7 mouse cellular contexts compared by ENCODE assay signal in the genomic region with DNA sequence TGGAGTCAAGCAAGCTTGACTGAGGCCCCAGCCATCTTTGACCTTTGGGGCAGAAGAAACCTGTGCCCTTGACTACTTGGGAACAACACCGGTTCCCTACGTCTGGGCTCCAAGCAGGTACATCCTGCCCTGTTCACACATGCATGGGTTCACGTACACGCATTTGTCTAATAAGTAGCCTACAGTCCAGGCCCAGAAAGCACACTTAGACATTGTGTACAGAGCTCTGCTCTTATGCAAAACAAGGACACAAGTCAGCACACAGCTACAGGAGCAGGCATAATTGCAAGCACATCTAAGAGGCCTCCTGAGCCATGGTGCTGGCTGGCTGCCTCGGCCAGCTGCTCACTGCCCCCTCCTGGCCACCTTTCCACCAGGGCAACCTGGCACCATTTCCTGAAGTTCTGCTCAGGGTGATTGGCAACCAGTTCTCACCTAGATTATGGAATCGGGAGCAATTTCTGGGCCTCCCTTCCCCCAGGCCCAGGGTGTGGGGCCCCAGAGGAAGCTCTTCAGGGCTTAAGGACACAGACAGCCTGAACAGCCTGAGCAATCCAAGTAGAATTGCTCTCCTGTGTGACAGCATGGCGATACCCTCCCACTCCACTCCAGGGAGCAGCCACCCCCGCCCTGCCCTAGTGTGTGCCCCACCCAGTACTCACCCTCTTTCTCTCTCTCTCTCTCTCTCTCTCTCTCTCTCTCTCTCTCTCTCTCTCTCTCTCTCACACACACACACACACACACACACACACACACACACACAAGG. TPM values are rescaled to one million over a fixed set of nuclear protein-coding genes. Genes with fewer than 3 reads are reported as not detected.
DNase-seq lines count a peak whose midpoint lies in the region; ATAC-seq and TF ChIP-seq lines count a peak whose summit lies in the region.

No protein-coding gene starts in this region.

- H3K27ac ChIP-seq in embryonic facial prominence, embryonic 11.5 days (replicated peaks; ENCODE audit: low read depth, low read length), result no peak overlapping the region
- H3K27ac ChIP-seq in heart, embryonic 10.5 days, result peak overlapping the region; percentile 84
- peak overlapping the region; percentile 82 for H3K27ac ChIP-seq in kidney, adult 2 months (ENCODE audit: insufficient read depth, low read depth, low read length)
- 0 out of 2 replicates have a peak overlapping the region, but pooled peaks have one; percentile 24 for H3K27ac ChIP-seq in lung, embryonic 14.5 days (ENCODE audit: low read depth)

- H3K4me2 ChIP-seq in embryonic facial prominence, embryonic 11.5 days (ENCODE audit: low read depth, low read length), result no peak overlapping the region
- no peak overlapping the region for H3K4me2 ChIP-seq in lung, embryonic 14.5 days

- H3K9ac ChIP-seq in embryonic facial prominence, embryonic 11.5 days (replicated peaks; ENCODE audit: low read length), result no peak overlapping the region
- no peak overlapping the region for H3K9ac ChIP-seq in lung, embryonic 14.5 days

- H3K9me3 ChIP-seq in embryonic facial prominence, embryonic 11.5 days (replicated peaks; ENCODE audit: control insufficient read depth, low read length), result no peaks in the 10 kb centered on the region
- H3K9me3 ChIP-seq in heart, embryonic 10.5 days, result no peaks in the 10 kb centered on the region
- H3K9me3 ChIP-seq in lung, embryonic 14.5 days (ENCODE audit: low read depth, low read length), result no peaks in the 10 kb centered on the region

- peaks cover 26% of the 10 kb centered on the region for H3K4me1 ChIP-seq in embryonic facial prominence, embryonic 11.5 days (ENCODE audit: control insufficient read depth, insufficient read depth, low read length)
- H3K4me1 ChIP-seq in heart, embryonic 10.5 days, result peaks cover 79% of the 10 kb centered on the region
- H3K4me1 ChIP-seq in kidney, adult 2 months (ENCODE audit: control insufficient read depth, insufficient read depth, low read length), result peaks cover 35% of the 10 kb centered on the region
- peaks cover 27% of the 10 kb centered on the region for H3K4me1 ChIP-seq in lung, embryonic 14.5 days (ENCODE audit: insufficient read depth)

- DNase-seq in CD4-positive, CD25-positive, alpha-beta regulatory T cell, adult 2 months (ENCODE audit: low read depth, low spot score), result peak; percentile 81
- peak; percentile 64 for DNase-seq in T-cell, adult 2 months (ENCODE audit: low spot score)
- DNase-seq in embryonic facial prominence, embryonic 11.5 days (ENCODE audit: low spot score), result peak; percentile 56
- no peak for DNase-seq in heart, embryonic 10.5 days (ENCODE audit: low spot score)
- peak; percentile 92 for DNase-seq in kidney, adult 2 months
- peak; percentile 66 for DNase-seq in lung, embryonic 14.5 days
- peak; percentile 59 for DNase-seq in retina, postnatal 1 day

- no peak for TF ChIP-seq POLR2A in kidney, adult 2 months (IDR thresholded peaks at IDR 0.05; ENCODE audit: low read depth, low read length)

- ATAC-seq in embryonic facial prominence, embryonic 11.5 days (replicated peaks; ENCODE audit: insufficient number of reproducible peaks, low FRiP score, low TSS enrichment, low read depth), result no peak
- ATAC-seq in lung, embryonic 14.5 days (ENCODE audit: insufficient read depth), result 0 out of 2 replicates have a peak, but pooled peaks have one; percentile 15

- H3K4me3 ChIP-seq in embryonic facial prominence, embryonic 11.5 days (ENCODE audit: low read depth, low read length), result no peak overlapping the region
- H3K4me3 ChIP-seq in heart, embryonic 10.5 days, result no peak overlapping the region
- no peak overlapping the region for H3K4me3 ChIP-seq in kidney, adult 2 months (ENCODE audit: insufficient read depth, low read depth, low read length)
- no peak overlapping the region for H3K4me3 ChIP-seq in lung, embryonic 14.5 days (ENCODE audit: low read depth, low read length)

- 72% methylated on average over 8 of the region's 8 CpGs for WGBS in embryonic facial prominence, embryonic 11.5 days
- WGBS in heart, embryonic 10.5 days, result 64% methylated on average over 8 of the region's 8 CpGs
- 36% methylated on average over 8 of the region's 8 CpGs for WGBS in kidney, adult 2 months
- 55% methylated on average over 8 of the region's 8 CpGs for WGBS in lung, embryonic 14.5 days

- peak; percentile 86 for TF ChIP-seq CTCF in kidney, adult 2 months (conservative IDR thresholded peaks at IDR 0.05; ENCODE audit: insufficient read depth, insufficient read length, low read depth, low read length)
- TF ChIP-seq CTCF in lung, embryonic 14.5 days (IDR thresholded peaks at IDR 0.05; ENCODE audit: low read depth), result peak; percentile 73

- no peaks in the 10 kb centered on the region for H3K27me3 ChIP-seq in embryonic facial prominence, embryonic 11.5 days (ENCODE audit: control insufficient read depth, insufficient read depth, low read length)
- no peaks in the 10 kb centered on the region for H3K27me3 ChIP-seq in heart, embryonic 10.5 days (ENCODE audit: insufficient read depth, poor library complexity, severe bottlenecking)
- H3K27me3 ChIP-seq in kidney, adult 2 months (replicated peaks; ENCODE audit: control insufficient read depth, insufficient read depth, low read length), result no peaks in the 10 kb centered on the region
- no peaks in the 10 kb centered on the region for H3K27me3 ChIP-seq in lung, embryonic 14.5 days (ENCODE audit: insufficient read depth, low read length)

- H3K36me3 ChIP-seq in embryonic facial prominence, embryonic 11.5 days (replicated peaks; ENCODE audit: control insufficient read depth, insufficient read depth, low read depth, low read length), result no peaks in the 10 kb centered on the region; the same call in 1 of the 2 replicates
- H3K36me3 ChIP-seq in heart, embryonic 10.5 days, result peaks cover 11% of the 10 kb centered on the region
- no peaks in the 10 kb centered on the region for H3K36me3 ChIP-seq in kidney, adult 2 months (ENCODE audit: control insufficient read depth, insufficient read depth, low read length)
- H3K36me3 ChIP-seq in lung, embryonic 14.5 days (ENCODE audit: insufficient read depth), result peaks cover 11% of the 10 kb centered on the region

RNA-seq across cellular contexts. Expression of gene Cd164l2, which starts 10.7 kb away (rescaled TPM):
- polyA plus RNA-seq in embryonic facial prominence, embryonic 11.5 days (2014; fragmentation: Nextera tagmentation; extraction: Ambion mirVana), result 1.1 and 2.0 TPM in 2 replicates
- 0.39 and 1.3 TPM in 2 replicates for polyA plus RNA-seq in heart, embryonic 10.5 days (2016; fragmentation: Nextera tagmentation; extraction: Ambion mirVana)
- polyA plus RNA-seq in kidney, adult 2 months (2012; rRNA removed), result 15.3 and 17.7 TPM in 2 replicates
- polyA plus RNA-seq in lung, embryonic 14.5 days (2014; fragmentation: Nextera tagmentation; extraction: Ambion mirVana), result 5.0 and 7.4 TPM in 2 replicates

RNA-seq across cellular contexts. Expression of gene Gpr3, which starts 11.1 kb away (rescaled TPM):
- polyA plus RNA-seq in embryonic facial prominence, embryonic 11.5 days (2014; fragmentation: Nextera tagmentation; extraction: Ambion mirVana), result 0.18 and 0.48 TPM in 2 replicates
- polyA plus RNA-seq in heart, embryonic 10.5 days (2016; fragmentation: Nextera tagmentation; extraction: Ambion mirVana), result 0.09 and 0.18 TPM in 2 replicates
- polyA plus RNA-seq in kidney, adult 2 months (2012; rRNA removed), result 0.39 and 0.53 TPM in 2 replicates
- polyA plus RNA-seq in lung, embryonic 14.5 days (2014; fragmentation: Nextera tagmentation; extraction: Ambion mirVana), result 0.18 TPM in 1 of 2 replicates, not detected in the other

RNA-seq across cellular contexts. Expression of gene Map3k6, which starts 39.4 kb away (rescaled TPM):
- 1.8 and 1.9 TPM in 2 replicates for polyA plus RNA-seq in embryonic facial prominence, embryonic 11.5 days (2014; fragmentation: Nextera tagmentation; extraction: Ambion mirVana)
- polyA plus RNA-seq in heart, embryonic 10.5 days (2016; fragmentation: Nextera tagmentation; extraction: Ambion mirVana), result 2.5 and 3.4 TPM in 2 replicates
- 3.8 and 4.3 TPM in 2 replicates for polyA plus RNA-seq in kidney, adult 2 months (2012; rRNA removed)
- polyA plus RNA-seq in lung, embryonic 14.5 days (2014; fragmentation: Nextera tagmentation; extraction: Ambion mirVana), result 2.0 and 2.2 TPM in 2 replicates
